Mouse (Mus musculus) mouse embryonic stem cell (cell line): ENCODE results near the gene St5.

Experiments
- in situ Hi-C, 2 experiments: fragments of 300-500 bp; cut with MboI; formaldehyde crosslinking; loops; 1 replicate in 1 of 2; 3 replicates in 1 of 2; pipeline ENCODE4 v1.14.3; 2019 to 2020; ENCODE audit warnings: low sequenced_read_pairs in 2 of 2, low pct_unique_long_range_greater_than_20kb in 1 of 2, mixed read lengths in 1 of 2; ENCODE audit not compliant: unreplicated experiment in 1 of 2

St5 gene

GRCm38 (mm10) chr7:109492616-109493318, 210.6 kb downstream of the St5 start:
- in situ Hi-C loops = no loop called here

- in situ Hi-C loops = no loop called here
Observed at GRCm38 (mm10) chr7:109484221-109484620, 219.2 kb downstream of the St5 start.

- in situ Hi-C loops = no loop called here
Observed at GRCm38 (mm10) chr7:109480765-109481197, 222.6 kb downstream of the St5 start.

GRCm38 (mm10) chr7:109477926-109478325, 225.5 kb downstream of the St5 start:
- in situ Hi-C loops = no loop called here
